Mouse (Mus musculus): ENCODE measurements around the gene Adk. TPM values are rescaled to one million over a fixed set of nuclear protein-coding genes. Genes with fewer than 3 reads are reported as not detected.

Adk gene
- 154 and 156 TPM in 2 replicates for polyA plus RNA-seq (2015; fragmentation: Nextera tagmentation; extraction: Ambion mirVana)

- Histone ChIP-seq H3K9me3 (peaks cover 3% of the 10 kb centered on the region; the same call in 1 of the 2 replicates), H3K27ac (peak within 1 kb of the TSS; percentile 89), H3K4me1 (peaks cover 9% of the 10 kb centered on the region), H3K4me3 (peak within 1 kb of the TSS; percentile 92), H3K36me3 (0 out of 2 replicates have a peak, but pooled peaks cover 4% of the 10 kb centered on the region), H3K27me3 (no peaks in the 10 kb centered on the region), H3K9ac (peak within 1 kb of the TSS; percentile 84), H3K4me2 (replicated peaks) (peak within 1 kb of the TSS; percentile 80)
- under 1% methylated on average over 41 of the region's 48 CpGs for WGBS
- ATAC-seq (ENCODE audit: low FRiP score, low read depth) = peak; percentile 98
These were observed at the start of gene Adk, which contains the start of gene Ap3m1 for GRCm38 (mm10) chr14:21052112-21052780. TSS of gene Adk (plus strand) at chr14:21052574. TSS of gene Ap3m1 (minus strand) at chr14:21052508.

- no peak for ATAC-seq (ENCODE audit: low FRiP score, low read depth)
These were observed 38.5 kb upstream of the Adk start for GRCm38 (mm10) chr14:21013800-21014334.

GRCm38 (mm10) chr14:21017871-21018270 lies 34.5 kb upstream of the Adk start:
- no peak for ATAC-seq (ENCODE audit: low FRiP score, low read depth)
- no peak overlapping the region for H3K27ac ChIP-seq
- H3K27me3 ChIP-seq = no peaks in the 10 kb centered on the region
- no peaks in the 10 kb centered on the region for H3K9me3 ChIP-seq
- no peaks in the 10 kb centered on the region for H3K4me1 ChIP-seq
- peaks cover 73% of the 10 kb centered on the region for H3K36me3 ChIP-seq
- 92% methylated on average over 5 of the region's 5 CpGs for WGBS
- no peak overlapping the region for H3K4me2 ChIP-seq (replicated peaks)
- H3K4me3 ChIP-seq = no peak overlapping the region
- H3K9ac ChIP-seq = no peak overlapping the region

More at GRCm38 (mm10) chr14:21013800-21014334, 38.5 kb upstream of the Adk start:
- WGBS = 86% methylated on average over 5 of the region's 5 CpGs
- Histone ChIP-seq H3K4me1 (no peaks in the 10 kb centered on the region), H3K9ac (no peak overlapping the region), H3K36me3 (peaks cover 65% of the 10 kb centered on the region), H3K27ac (no peak overlapping the region), H3K4me2 (replicated peaks) (no peak overlapping the region), H3K4me3 (no peak overlapping the region), H3K9me3 (no peaks in the 10 kb centered on the region), H3K27me3 (no peaks in the 10 kb centered on the region)

DNA sequence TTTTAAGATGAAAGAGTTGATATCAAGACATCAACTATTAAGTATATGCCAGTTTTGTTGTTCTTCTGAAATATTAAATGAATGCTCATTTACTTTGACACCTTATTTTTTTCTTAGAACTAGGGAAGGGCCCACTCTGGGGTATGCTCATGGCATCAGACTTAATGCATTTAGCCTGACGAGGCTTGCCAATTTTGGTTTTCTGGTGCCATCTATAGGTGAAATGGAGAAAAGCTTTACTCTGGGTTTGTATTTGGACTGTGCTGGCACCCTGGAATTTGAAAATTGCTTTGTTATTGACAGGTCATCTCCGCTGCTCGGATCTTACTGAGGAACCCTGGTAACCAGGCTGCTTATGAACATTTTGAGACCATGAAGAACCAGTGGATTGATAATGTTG lies 33.4 kb upstream of the Adk start:
- 50% methylated on average over 3 of the region's 3 CpGs for WGBS
- Histone ChIP-seq H3K4me3 (no peak overlapping the region), H3K9me3 (no peaks in the 10 kb centered on the region), H3K4me1 (no peaks in the 10 kb centered on the region), H3K4me2 (replicated peaks) (no peak overlapping the region), H3K27ac (no peak overlapping the region), H3K36me3 (peaks cover 71% of the 10 kb centered on the region), H3K9ac (no peak overlapping the region), H3K27me3 (no peaks in the 10 kb centered on the region)
- ATAC-seq (ENCODE audit: low FRiP score, low read depth) = no peak

- WGBS = 91% methylated on average over 8 of the region's 8 CpGs
- no peak overlapping the region for H3K4me3 ChIP-seq
- peaks cover 79% of the 10 kb centered on the region for H3K36me3 ChIP-seq
- no peaks in the 10 kb centered on the region for H3K27me3 ChIP-seq
- no peak overlapping the region for H3K27ac ChIP-seq
- no peak overlapping the region for H3K4me2 ChIP-seq (replicated peaks)
- no peaks in the 10 kb centered on the region for H3K4me1 ChIP-seq
- no peak for ATAC-seq (ENCODE audit: low FRiP score, low read depth)
- no peaks in the 10 kb centered on the region for H3K9me3 ChIP-seq
- H3K9ac ChIP-seq = no peak overlapping the region
These were observed 31.9 kb upstream of the Adk start for GRCm38 (mm10) chr14:21020435-21020834.

DNA sequence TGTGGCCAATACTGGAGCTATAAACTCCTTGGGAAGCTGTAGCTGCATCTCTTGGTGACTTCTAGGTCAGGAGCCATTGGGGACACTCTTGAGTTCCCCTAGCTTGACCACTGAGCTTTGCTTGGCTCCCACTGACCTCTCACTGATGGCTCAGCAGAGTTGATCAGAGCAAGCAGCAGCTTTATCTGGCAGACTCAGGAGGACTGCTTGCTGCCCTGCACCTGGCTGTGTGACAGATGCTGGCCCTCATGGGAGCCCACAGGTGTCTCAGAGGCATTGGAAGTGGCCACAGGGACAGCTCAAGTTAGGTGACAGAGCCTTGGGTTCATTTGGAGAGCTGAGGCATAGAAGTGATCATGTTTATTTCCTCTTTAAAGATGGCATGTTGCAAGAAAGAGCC lies 24.8 kb upstream of the Adk start:
- no peak for ATAC-seq (ENCODE audit: low FRiP score, low read depth)
- H3K9ac ChIP-seq = no peak overlapping the region
- H3K4me3 ChIP-seq = no peak overlapping the region
- H3K36me3 ChIP-seq = peaks cover 77% of the 10 kb centered on the region
- no peak overlapping the region for H3K27ac ChIP-seq
- no peak overlapping the region for H3K4me2 ChIP-seq (replicated peaks)
- peaks cover 13% of the 10 kb centered on the region for H3K4me1 ChIP-seq
- H3K9me3 ChIP-seq = no peaks in the 10 kb centered on the region
- H3K27me3 ChIP-seq = no peaks in the 10 kb centered on the region

- H3K27me3 ChIP-seq = no peaks in the 10 kb centered on the region
- no peak overlapping the region for H3K4me2 ChIP-seq (replicated peaks)
- ATAC-seq (ENCODE audit: low FRiP score, low read depth) = no peak
- H3K27ac ChIP-seq = no peak overlapping the region
- H3K36me3 ChIP-seq = peaks cover 70% of the 10 kb centered on the region
- 91% methylated on average over 11 of the region's 11 CpGs for WGBS
- H3K4me1 ChIP-seq = peaks cover 13% of the 10 kb centered on the region
- H3K9ac ChIP-seq = no peak overlapping the region
- no peak overlapping the region for H3K4me3 ChIP-seq
- no peaks in the 10 kb centered on the region for H3K9me3 ChIP-seq
These were observed 23.2 kb upstream of the Adk start for GRCm38 (mm10) chr14:21029025-21029659.

DNA sequence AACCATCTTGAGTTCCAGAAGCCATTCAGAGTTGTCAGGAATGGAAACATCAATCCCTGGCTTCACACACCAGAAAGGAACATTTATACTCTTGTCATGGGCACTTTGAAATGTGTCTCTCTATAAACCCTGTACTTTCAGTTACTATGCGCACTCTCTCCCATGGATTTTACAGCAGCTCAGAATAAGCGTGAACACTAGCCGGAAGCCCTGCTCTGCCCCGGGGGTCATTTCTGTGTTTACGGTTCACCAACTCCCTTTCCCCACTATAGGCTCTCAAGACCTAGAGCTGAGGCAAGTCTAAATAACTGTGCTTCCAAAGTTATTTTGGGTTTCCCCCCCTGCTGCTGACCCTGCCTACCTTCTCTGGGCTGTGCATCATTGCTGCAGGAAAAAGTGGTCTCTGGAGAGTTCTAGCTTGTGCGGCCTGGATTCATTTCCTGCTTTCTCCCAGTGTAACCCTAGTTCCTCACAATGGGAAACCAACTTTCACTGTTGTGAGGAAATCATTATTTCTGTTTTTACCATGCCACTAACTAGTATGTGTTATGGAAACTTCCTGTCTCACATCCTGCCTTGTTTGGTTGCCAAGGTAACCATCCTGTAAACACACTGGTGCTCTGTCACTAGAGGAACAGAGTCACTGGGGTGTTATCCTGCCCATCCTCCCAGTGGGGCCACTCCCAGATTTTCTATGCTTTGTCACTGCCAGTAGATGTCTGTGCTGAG lies 20.4 kb upstream of the Adk start:
- no peak overlapping the region for H3K4me3 ChIP-seq
- peaks cover 66% of the 10 kb centered on the region for H3K36me3 ChIP-seq
- no peaks in the 10 kb centered on the region for H3K9me3 ChIP-seq
- H3K27me3 ChIP-seq = no peaks in the 10 kb centered on the region
- peak; percentile 66; the same call in 1 of the 2 replicates for ATAC-seq (ENCODE audit: low FRiP score, low read depth)
- H3K9ac ChIP-seq = 0 out of 2 replicates have a peak overlapping the region, but pooled peaks have one; percentile 19
- H3K4me1 ChIP-seq = peaks cover 13% of the 10 kb centered on the region
- H3K27ac ChIP-seq = peak overlapping the region; percentile 48
- 49% methylated on average over 6 of the region's 6 CpGs for WGBS
- H3K4me2 ChIP-seq (replicated peaks) = no peak overlapping the region

GRCm38 (mm10) chr14:21034271-21034670 lies 18.1 kb upstream of the Adk start:
- no peak for ATAC-seq (ENCODE audit: low FRiP score, low read depth)
- Histone ChIP-seq H3K9ac (no peak overlapping the region), H3K9me3 (no peaks in the 10 kb centered on the region), H3K4me3 (no peak overlapping the region), H3K4me2 (replicated peaks) (no peak overlapping the region), H3K4me1 (peaks cover 13% of the 10 kb centered on the region), H3K36me3 (peaks cover 69% of the 10 kb centered on the region), H3K27me3 (no peaks in the 10 kb centered on the region), H3K27ac (no peak overlapping the region)
- 92% methylated on average over 4 of the region's 4 CpGs for WGBS

GRCm38 (mm10) chr14:21034791-21035190 lies 17.6 kb upstream of the Adk start:
- Histone ChIP-seq H3K4me3 (no peak overlapping the region), H3K27ac (no peak overlapping the region), H3K4me2 (replicated peaks) (no peak overlapping the region), H3K27me3 (no peaks in the 10 kb centered on the region), H3K4me1 (peaks cover 13% of the 10 kb centered on the region), H3K9me3 (no peaks in the 10 kb centered on the region), H3K9ac (no peak overlapping the region), H3K36me3 (peaks cover 69% of the 10 kb centered on the region)
- ATAC-seq (ENCODE audit: low FRiP score, low read depth) = no peak
- 92% methylated on average over 3 of the region's 3 CpGs for WGBS

- H3K4me1 ChIP-seq = no peaks in the 10 kb centered on the region
- H3K4me3 ChIP-seq = no peak overlapping the region
- H3K27me3 ChIP-seq = no peaks in the 10 kb centered on the region
- ATAC-seq (ENCODE audit: low FRiP score, low read depth) = no peak
- no peaks in the 10 kb centered on the region for H3K9me3 ChIP-seq
- peaks cover 54% of the 10 kb centered on the region for H3K36me3 ChIP-seq
- WGBS = 92% methylated on average over 12 of the region's 12 CpGs
- H3K27ac ChIP-seq = no peak overlapping the region
- H3K9ac ChIP-seq = no peak overlapping the region
- H3K4me2 ChIP-seq (replicated peaks) = no peak overlapping the region
These were observed 13.3 kb upstream of the Adk start for GRCm38 (mm10) chr14:21039077-21039476.

GRCm38 (mm10) chr14:21039623-21040022 lies 12.8 kb upstream of the Adk start:
- ATAC-seq (ENCODE audit: low FRiP score, low read depth) = no peak
- 85% methylated on average over 4 of the region's 4 CpGs for WGBS
- no peaks in the 10 kb centered on the region for H3K9me3 ChIP-seq
- H3K4me3 ChIP-seq = no peak overlapping the region
- no peak overlapping the region for H3K27ac ChIP-seq
- peaks cover 53% of the 10 kb centered on the region for H3K36me3 ChIP-seq
- H3K9ac ChIP-seq = no peak overlapping the region
- no peaks in the 10 kb centered on the region for H3K27me3 ChIP-seq
- no peak overlapping the region for H3K4me2 ChIP-seq (replicated peaks)
- no peaks in the 10 kb centered on the region for H3K4me1 ChIP-seq

All from limb, embryonic 13.5 days (tissue).